Mouse (Mus musculus): Measurements from ENCODE around the gene Pstpip1.

Pstpip1 gene

GRCm38 (mm10) chr9:56089778-56090520, at the start of gene Pstpip1:
Gene Pstpip1, plus strand, starts transcription at chr9:56089962.
- DNase-seq (ENCODE audit: low read depth in 2 of 2, low spot score in 2 of 2), result peak; percentile 76 to 80

- peak; percentile 90 to 96 for DNase-seq (ENCODE audit: low read depth in 2 of 2, low spot score in 2 of 2)
Measured at GRCm38 (mm10) chr9:56041372-56042180, 48.2 kb upstream of the Pstpip1 start, which contains the start of gene Rcn2. Gene Rcn2, plus strand, starts transcription at chr9:56041845.

GRCm38 (mm10) chr9:56042181-56042621, 47.6 kb upstream of the Pstpip1 start:
- no peak for DNase-seq (ENCODE audit: low read depth in 2 of 2, low spot score in 2 of 2)

GRCm38 (mm10) chr9:56053796-56054195, 36.0 kb upstream of the Pstpip1 start:
- no peak for DNase-seq (ENCODE audit: low read depth in 2 of 2, low spot score in 2 of 2)

- no peak for DNase-seq (ENCODE audit: low read depth in 2 of 2, low spot score in 2 of 2)
Measured at GRCm38 (mm10) chr9:56056147-56056546, 33.6 kb upstream of the Pstpip1 start.

- no peak for DNase-seq (ENCODE audit: low read depth in 2 of 2, low spot score in 2 of 2)
Measured at GRCm38 (mm10) chr9:56062336-56062735, 27.4 kb upstream of the Pstpip1 start.

GRCm38 (mm10) chr9:56065011-56065410, 24.8 kb upstream of the Pstpip1 start:
- no peak for DNase-seq (ENCODE audit: low read depth in 2 of 2, low spot score in 2 of 2)

GRCm38 (mm10) chr9:56067964-56068363, 21.8 kb upstream of the Pstpip1 start:
- DNase-seq (ENCODE audit: low read depth in 2 of 2, low spot score in 2 of 2), result no peak

GRCm38 (mm10) chr9:56068630-56069029, 21.1 kb upstream of the Pstpip1 start:
- no peak for DNase-seq (ENCODE audit: low read depth in 2 of 2, low spot score in 2 of 2)

GRCm38 (mm10) chr9:56072861-56073260, 16.9 kb upstream of the Pstpip1 start:
- no peak for DNase-seq (ENCODE audit: low read depth in 2 of 2, low spot score in 2 of 2)

GRCm38 (mm10) chr9:56074863-56075262, 14.9 kb upstream of the Pstpip1 start:
- DNase-seq (ENCODE audit: low read depth in 2 of 2, low spot score in 2 of 2), result no peak

GRCm38 (mm10) chr9:56075264-56075663, 14.5 kb upstream of the Pstpip1 start:
- peak; percentile 63 to 71 for DNase-seq (ENCODE audit: low read depth in 2 of 2, low spot score in 2 of 2)

GRCm38 (mm10) chr9:56075901-56076620, 13.7 kb upstream of the Pstpip1 start:
- peak; percentile 41 to 57 for DNase-seq (ENCODE audit: low read depth in 2 of 2, low spot score in 2 of 2)

- DNase-seq (ENCODE audit: low read depth in 2 of 2, low spot score in 2 of 2), result no peak
Measured at GRCm38 (mm10) chr9:56079587-56079986, 10.2 kb upstream of the Pstpip1 start.

GRCm38 (mm10) chr9:56086524-56086923, 3.2 kb upstream of the Pstpip1 start:
- DNase-seq (ENCODE audit: low read depth in 2 of 2, low spot score in 2 of 2), result no peak

GRCm38 (mm10) chr9:56090546-56091225, 924 bp downstream of the Pstpip1 start:
- DNase-seq (ENCODE audit: low read depth in 2 of 2, low spot score in 2 of 2), result no peak

- DNase-seq (ENCODE audit: low read depth in 2 of 2, low spot score in 2 of 2), result peak; percentile 37 to 48
Measured at GRCm38 (mm10) chr9:56092102-56092501, 2.3 kb downstream of the Pstpip1 start.

- DNase-seq (ENCODE audit: low read depth in 2 of 2, low spot score in 2 of 2), result no peak
Measured at GRCm38 (mm10) chr9:56097584-56098298, 8.0 kb downstream of the Pstpip1 start.

- DNase-seq (ENCODE audit: low read depth in 2 of 2, low spot score in 2 of 2), result no peak
Measured at GRCm38 (mm10) chr9:56100041-56100522, 10.3 kb downstream of the Pstpip1 start.

- DNase-seq (ENCODE audit: low read depth in 2 of 2, low spot score in 2 of 2), result no peak
Measured at GRCm38 (mm10) chr9:56101022-56101421, 11.3 kb downstream of the Pstpip1 start.

Measured in CD8-positive naive resting alpha-beta T cell, adult 2 months (primary cell).